Mouse (Mus musculus): Measurements from ENCODE around the gene Abi3. TPM values are rescaled to one million over a fixed set of nuclear protein-coding genes. Genes with fewer than 3 reads are reported as not detected.

Abi3 gene
- total and polyA plus RNA-seq, 3 experiments: 24.4 to 74.5 (median 31.4) TPM

- Histone ChIP-seq H3K36me3 (replicated peaks in 1 of 2; ENCODE audit: control insufficient read depth in 1 of 2, insufficient read depth in 1 of 2, low read length in 1 of 2) (peaks cover 20 to 24% of the 10 kb centered on the region in 2 experiments), H3K4me2 (ENCODE audit: insufficient read depth, low read depth, poor library complexity, severe bottlenecking) (peak overlapping the region; percentile 82), H3K9me3 (replicated peaks; ENCODE audit: low read length) (no peaks in the 10 kb centered on the region), H3K27ac (ENCODE audit: insufficient read depth, low read depth) (peak overlapping the region; percentile 86), H3K79me2 (replicated peaks; ENCODE audit: control insufficient read depth, extremely low read depth, insufficient read depth, poor library complexity, severe bottlenecking) (peaks cover 37% of the 10 kb centered on the region), H3K4me1 (ENCODE audit: control insufficient read depth in 1 of 2, insufficient read depth in 2 of 2) (peaks cover 53 to 83% of the 10 kb centered on the region in 2 experiments), H3K9ac (ENCODE audit: insufficient read depth, low read depth) (peak overlapping the region; percentile 76), H3K4me3 (replicated peaks in 1 of 3; ENCODE audit: low read depth in 2 of 3, low read length in 2 of 3, poor library complexity in 1 of 3) (peak overlapping the region; percentile 67 to 98 (median 77)), H3K27me3 (replicated peaks) (no peaks in the 10 kb centered on the region)
- in situ Hi-C loops (cut with MboI; ENCODE audit: low pct_ligation_motif_present, low pct_unique_long_range_greater_than_20kb, low sequenced_read_pairs): no loop called here
- dilution Hi-C loops (cut with MboI; ENCODE audit: extremely low pct_ligation_motif_present, extremely low pct_unique_long_range_greater_than_20kb, low sequenced_read_pairs): no loop called here
- no peak for DNase-seq (ENCODE audit: extremely low read depth)
- no peak for TF ChIP-seq MEF2A (IDR thresholded peaks at IDR 0.05; ENCODE audit: borderline replicate concordance, low read depth, low read length)
- TF ChIP-seq NRF1 (IDR thresholded peaks at IDR 0.05; ENCODE audit: low read depth, low read length): 0 out of 2 replicates have a peak, but pooled peaks have one; percentile 8
Observed at GRCm38 (mm10) chr11:95841498-95841830, 812 bp downstream of the Abi3 start.

- no peaks in the 10 kb centered on the region for H3K27me3 ChIP-seq (replicated peaks)
- H3K79me2 ChIP-seq (replicated peaks; ENCODE audit: control insufficient read depth, extremely low read depth, insufficient read depth, poor library complexity, severe bottlenecking): peaks cover 38% of the 10 kb centered on the region
- no peak for TF ChIP-seq MAFK (IDR thresholded peaks at IDR 0.05; ENCODE audit: insufficient replicate concordance, low read length)
- TF ChIP-seq SIN3A (IDR thresholded peaks at IDR 0.05; ENCODE audit: low read length): peak; percentile 55; the same call in 1 of the 2 replicates
- no peak for TF ChIP-seq CHD2 (IDR thresholded peaks at IDR 0.05; ENCODE audit: low read length)
- TF ChIP-seq MXI1 (IDR thresholded peaks at IDR 0.05; ENCODE audit: low read depth, low read length): 0 out of 2 replicates have a peak, but pooled peaks have one; percentile 54
- TF ChIP-seq ETS1 (conservative IDR thresholded peaks at IDR 0.05; ENCODE audit: low read depth, low read length): no peak
- TF ChIP-seq RAD21 (IDR thresholded peaks at IDR 0.05; ENCODE audit: low read depth, low read length): no peak
- 0 out of 2 replicates have a peak, but pooled peaks have one; percentile 5 for TF ChIP-seq NRF1 (IDR thresholded peaks at IDR 0.05; ENCODE audit: low read depth, low read length)
- TF ChIP-seq JUN (IDR thresholded peaks at IDR 0.05; ENCODE audit: insufficient read depth, low read depth, low read length): no peak
- no peak for TF ChIP-seq CTCF (conservative IDR thresholded peaks at IDR 0.05 in 1 of 2, IDR thresholded peaks at IDR 0.05 in 1 of 2; ENCODE audit: low read depth in 2 of 2, low read length in 2 of 2)
- no peak for TF ChIP-seq ZC3H11A (IDR thresholded peaks at IDR 0.05; ENCODE audit: low read depth, low read length)
- H3K4me1 ChIP-seq (ENCODE audit: control insufficient read depth in 1 of 2, insufficient read depth in 2 of 2): peaks cover 57 to 87% of the 10 kb centered on the region in 2 experiments
- in situ Hi-C loops (cut with MboI; ENCODE audit: low pct_ligation_motif_present, low pct_unique_long_range_greater_than_20kb, low sequenced_read_pairs) (no loop called here), dilution Hi-C loops (cut with MboI; ENCODE audit: extremely low pct_ligation_motif_present, extremely low pct_unique_long_range_greater_than_20kb, low sequenced_read_pairs) (no loop called here)
- peak overlapping the region; percentile 82 for H3K4me2 ChIP-seq (ENCODE audit: insufficient read depth, low read depth, poor library complexity, severe bottlenecking)
- DNase-seq (ENCODE audit: extremely low read depth): no peak
- H3K4me3 ChIP-seq (replicated peaks in 1 of 3; ENCODE audit: low read depth in 2 of 3, low read length in 2 of 3, poor library complexity in 1 of 3): peak overlapping the region; percentile 67 to 98 (median 77)
- H3K9ac ChIP-seq (ENCODE audit: insufficient read depth, low read depth): peak overlapping the region; percentile 76
- peak overlapping the region; percentile 86 for H3K27ac ChIP-seq (ENCODE audit: insufficient read depth, low read depth)
- no peaks in the 10 kb centered on the region for H3K9me3 ChIP-seq (replicated peaks; ENCODE audit: low read length)
- peaks cover 22 to 28% of the 10 kb centered on the region in 2 experiments for H3K36me3 ChIP-seq (replicated peaks in 1 of 2; ENCODE audit: control insufficient read depth in 1 of 2, insufficient read depth in 1 of 2, low read length in 1 of 2)
Observed at GRCm38 (mm10) chr11:95840694-95841497, 1.4 kb downstream of the Abi3 start.

All from CH12.LX (cell line).